Mouse (Mus musculus): ENCODE results near the gene Cntn2. TPM values are rescaled to one million over a fixed set of nuclear protein-coding genes. Genes with fewer than 3 reads are reported as not detected.

Gene Cntn2
- 10 to 100 TPM in 1 of 2 experiments, 1 to 10 TPM in 1; 7.3 to 10.2 TPM for total RNA-seq (2023)

DNA sequence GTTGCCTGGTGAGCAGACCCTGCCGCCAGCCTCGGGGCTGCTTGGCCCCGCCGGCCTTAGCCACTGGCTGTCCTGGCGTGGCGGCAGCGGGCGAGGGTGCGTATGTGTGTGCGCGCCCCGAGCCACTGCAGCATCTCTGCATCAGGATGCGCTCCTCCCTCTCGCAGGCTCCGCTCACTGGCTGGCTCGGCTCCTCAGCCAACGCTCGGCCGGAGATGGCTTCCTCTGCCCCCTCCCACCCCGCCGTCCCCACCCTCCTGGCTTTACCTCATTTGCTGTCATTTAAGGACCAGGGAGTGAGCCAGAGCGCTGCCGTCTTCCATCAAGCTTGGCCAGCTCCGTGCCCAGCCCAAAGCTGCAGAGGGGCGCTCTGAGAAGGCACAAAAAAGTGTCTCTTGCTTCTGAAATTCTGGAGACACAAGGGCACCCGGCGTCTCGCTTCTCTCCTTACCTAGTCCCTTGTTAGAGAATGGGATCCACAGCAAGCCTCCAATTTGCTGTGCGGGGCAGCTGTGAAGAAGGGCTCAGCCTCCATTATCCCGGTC, at the start of gene Cntn2:
Gene Cntn2 (minus strand): TSS at position 495 of the 545 bp plus-strand sequence.

DNA sequence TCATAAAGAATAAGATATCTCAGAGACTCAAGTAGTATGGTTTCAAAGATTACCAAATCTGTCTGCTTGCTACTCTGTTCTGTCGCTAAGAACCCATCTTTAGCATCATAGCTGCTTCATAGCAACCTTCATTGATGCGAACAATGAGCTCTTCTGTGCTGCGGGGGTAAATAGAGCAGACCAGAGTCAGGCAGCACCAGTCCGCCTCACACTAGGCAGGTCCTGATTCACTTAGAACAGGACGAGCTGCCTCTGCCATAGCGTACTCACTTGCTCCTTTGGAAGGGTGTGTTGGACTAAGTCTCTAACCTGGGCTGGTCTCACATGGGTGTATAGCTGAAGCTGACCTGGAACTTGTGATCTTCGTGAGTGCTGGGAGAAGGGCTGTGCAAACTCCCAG, 37.0 kb downstream of the Cntn2 start, which contains the start of gene Tmem81:
Gene Tmem81 (plus strand): TSS at position 173 of the 400 bp plus-strand sequence.

GRCm38 (mm10) chr1:132476928-132477691, 65.9 kb downstream of the Cntn2 start, which contains the start of gene Rbbp5:
Rbbp5 (plus strand) TSS chr1:132477365.

Other genes with a start within 250 kb of the Cntn2 start
- under 1 TPM in 1 of 2 experiments, not detected in 1; 0.12 TPM for gene Klhdc8a, start 244.6 kb downstream of the Cntn2 start, total RNA-seq (2023)
- 100 to 1,000 TPM; 128 to 132 TPM for gene Nuak2, start 227.1 kb downstream of the Cntn2 start, total RNA-seq (2023)
- gene Tmcc2, start 152.0 kb downstream of the Cntn2 start, total RNA-seq (2023): under 1 TPM; 0.55 to 0.59 TPM
- gene Dstyk, start 125.7 kb downstream of the Cntn2 start, total RNA-seq (2023): 10 to 100 TPM; 27.6 to 31.5 TPM
- 10 to 100 TPM; 60.6 to 66.5 TPM for gene Rbbp5, start 65.9 kb downstream of the Cntn2 start, total RNA-seq (2023)
- 10 to 100 TPM; 13.4 to 16.3 TPM for gene Tmem81, start 37.0 kb downstream of the Cntn2 start, total RNA-seq (2023)
- gene Nfasc, start 198.5 kb upstream of the Cntn2 start, total RNA-seq (2023): under 1 TPM in 1 of 2 experiments, not detected in 1; 0.06 TPM